Mouse (Mus musculus) ovary, postnatal 36 days (tissue): Measurements from ENCODE around the gene Fnbp4.
A peak's percentile ranks its signal among the peaks of the same experiment; 100 is the strongest.

ENCODE experiments used
- DNase-seq: peaks from one replicate; pipeline ENCODE4 v3.0.0; 2022; ENCODE audit warnings: low spot score, mixed read lengths

Gene Fnbp4

DNA sequence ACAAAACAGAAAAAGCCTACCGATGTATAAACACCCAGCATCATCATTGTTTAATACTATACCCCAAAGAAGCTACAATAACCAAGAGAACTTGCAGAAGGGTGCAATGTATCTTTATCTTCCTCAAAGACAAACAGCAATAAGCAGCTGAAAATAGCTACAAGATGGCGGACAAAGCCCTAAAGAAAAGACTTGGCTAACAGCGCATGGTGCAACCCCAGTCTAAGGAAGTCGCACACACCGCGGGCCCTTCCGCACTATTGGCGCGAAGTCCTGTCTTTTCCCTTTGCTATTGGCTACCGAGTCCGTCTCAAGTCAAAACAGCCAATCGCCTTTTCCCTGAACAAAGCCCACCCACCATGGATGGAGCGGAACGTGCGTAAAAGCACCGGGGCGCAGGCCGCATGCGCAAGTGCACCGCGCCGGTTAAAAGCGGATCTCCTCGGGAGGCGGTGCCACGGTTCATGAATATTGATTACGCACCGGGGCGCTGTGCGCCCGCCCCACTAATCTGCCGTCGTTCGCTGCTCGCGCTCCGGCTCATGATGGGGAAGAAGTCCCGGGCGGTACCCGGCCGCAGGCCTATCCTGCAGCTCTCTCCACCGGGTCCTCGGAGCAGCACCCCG is at the start of gene Fnbp4:
Gene Fnbp4 (plus strand): TSS at position 318 of the 626 bp plus-strand sequence.
- DNase-seq, result peak; percentile 97

DNA sequence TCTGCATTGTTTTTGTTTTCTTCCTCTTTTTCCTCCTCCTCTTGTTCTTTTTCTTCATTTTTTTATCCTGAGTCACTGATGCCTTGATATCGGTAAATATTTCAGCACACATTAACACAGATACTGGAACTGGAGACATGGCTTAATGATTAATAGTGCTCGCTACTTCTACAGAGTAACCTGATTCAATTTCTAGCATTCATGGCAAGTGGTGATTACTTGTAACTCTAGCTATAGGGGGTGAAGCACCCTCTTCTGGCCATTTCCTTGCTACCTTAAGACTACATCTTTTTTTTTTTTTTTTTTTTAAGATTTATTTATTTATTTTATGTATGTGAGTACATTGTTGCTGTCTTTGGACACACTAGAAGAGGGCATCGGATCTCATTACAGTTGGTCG is 44.2 kb upstream of the Fnbp4 start:
- no peak for DNase-seq

DNA sequence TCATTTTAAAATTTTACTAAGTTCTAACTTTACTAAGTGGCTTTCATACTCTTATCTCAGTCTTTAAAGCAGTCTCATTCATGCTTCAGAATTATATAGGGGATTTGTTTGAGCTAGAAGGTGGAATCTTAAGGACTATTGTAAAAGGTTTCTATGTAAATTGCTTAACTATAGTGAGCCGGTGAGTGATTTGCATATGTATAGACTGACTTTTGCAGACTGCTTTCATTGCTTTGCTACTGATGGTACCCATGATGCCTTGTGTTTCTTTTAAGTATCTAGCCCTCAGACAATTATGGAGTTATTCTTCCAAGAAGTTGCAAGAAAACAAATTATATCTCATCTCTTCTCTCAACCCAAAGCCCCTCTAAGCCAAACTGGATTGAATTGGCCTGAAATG is 36.6 kb upstream of the Fnbp4 start:
- DNase-seq, result no peak

DNA sequence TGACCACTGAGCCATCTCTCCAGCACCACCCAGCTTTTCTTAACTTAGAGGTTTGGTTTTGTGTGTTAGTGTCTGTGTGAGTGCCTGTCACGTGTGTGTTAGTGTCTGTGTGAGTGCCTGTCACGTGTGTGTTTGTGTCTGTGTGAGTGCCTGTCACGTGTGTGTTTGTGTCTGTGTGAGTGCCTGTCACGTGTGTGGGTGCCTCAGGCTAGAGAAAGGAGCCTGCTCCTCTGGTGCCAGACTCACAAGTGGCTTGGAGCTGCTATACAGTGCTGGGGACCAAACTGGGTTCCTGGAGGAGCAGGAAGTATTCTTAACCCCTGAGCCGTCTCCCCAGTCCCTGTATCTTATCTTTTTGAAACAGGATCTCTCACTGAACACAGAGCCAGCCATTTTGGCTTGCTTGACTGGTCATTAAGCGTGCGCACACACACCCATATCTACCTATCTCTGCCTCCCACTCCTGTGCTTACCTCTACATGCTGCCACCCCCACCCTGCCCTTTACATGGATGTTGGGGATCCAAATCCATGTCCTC is 29.5 kb upstream of the Fnbp4 start:
- DNase-seq, result no peak

DNA sequence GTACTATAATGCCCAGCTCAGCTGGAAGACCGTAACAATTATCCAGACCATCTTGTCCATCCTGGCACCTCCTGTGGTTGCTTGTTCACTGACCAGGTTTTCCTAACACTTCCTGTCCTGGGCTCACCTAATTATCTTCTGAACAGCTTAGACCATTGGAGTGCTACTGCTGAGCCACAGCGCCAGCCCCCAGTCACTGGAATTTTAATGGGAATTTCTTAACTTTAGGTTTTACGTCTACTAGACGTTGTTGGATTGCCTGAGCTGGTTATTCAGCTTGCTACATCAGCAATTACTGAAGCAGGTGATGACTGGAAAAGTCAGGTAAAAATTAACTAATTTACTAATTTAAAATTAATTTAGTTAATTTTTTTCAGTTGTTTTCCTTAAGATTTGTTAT is 27.8 kb upstream of the Fnbp4 start:
- DNase-seq, result no peak

DNA sequence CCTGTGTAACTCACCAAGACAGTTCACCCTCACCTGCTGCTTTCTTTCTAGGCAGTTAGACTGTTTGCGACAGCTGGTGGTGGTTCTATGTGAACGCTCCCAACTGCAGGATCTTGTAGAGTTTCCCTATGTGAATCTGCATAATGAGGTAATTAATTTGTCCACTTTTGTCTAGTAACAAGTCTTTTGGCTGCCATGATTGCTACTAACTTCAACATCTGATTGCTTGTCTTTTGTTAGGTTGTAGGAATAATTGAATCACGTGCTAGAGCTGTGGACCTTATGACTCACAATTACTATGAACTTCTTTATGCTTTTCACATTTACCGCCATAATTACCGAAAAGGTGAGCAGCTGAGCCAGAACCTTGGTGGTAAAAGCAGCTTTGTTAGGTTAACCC is 27.2 kb upstream of the Fnbp4 start:
- no peak for DNase-seq

DNA sequence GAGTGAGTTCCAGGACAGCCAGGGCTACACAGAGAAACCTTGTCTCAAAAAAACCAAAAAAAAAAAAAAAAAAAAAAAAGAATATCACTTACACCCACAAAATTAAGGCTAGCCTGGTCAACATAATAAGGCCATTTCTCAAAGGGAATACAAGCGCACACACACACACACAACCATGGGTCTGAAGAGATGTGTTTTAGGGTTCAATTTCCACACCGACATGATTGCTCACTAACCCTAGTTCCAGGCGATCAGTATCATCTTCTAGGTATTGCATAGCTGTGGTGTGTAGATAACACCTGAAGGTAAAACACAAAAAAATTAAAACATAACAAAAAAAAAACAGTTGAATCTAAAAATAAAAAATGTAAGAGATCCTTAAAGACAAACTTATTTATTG is 18.4 kb upstream of the Fnbp4 start:
- DNase-seq, result no peak

DNA sequence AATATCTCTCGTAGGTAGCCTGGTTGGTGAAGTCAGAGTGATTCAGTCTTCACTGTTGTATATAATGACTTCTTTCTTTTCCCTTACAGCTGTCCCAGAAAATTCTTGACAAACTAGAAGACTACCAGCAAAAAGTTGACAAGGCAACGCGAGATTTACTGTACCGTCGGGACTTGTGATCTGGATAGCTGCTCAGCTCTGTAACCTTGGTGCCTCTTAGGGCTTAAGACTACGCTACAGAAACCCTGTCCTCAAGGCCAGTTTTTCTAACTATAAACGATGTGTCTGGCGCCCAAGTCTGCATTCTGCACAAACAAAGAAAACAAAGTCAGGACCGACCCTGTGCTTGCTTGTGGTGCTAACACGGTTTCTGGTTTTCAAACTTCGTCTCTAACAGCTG is 9.8 kb upstream of the Fnbp4 start:
- DNase-seq, result peak; percentile 16

DNA sequence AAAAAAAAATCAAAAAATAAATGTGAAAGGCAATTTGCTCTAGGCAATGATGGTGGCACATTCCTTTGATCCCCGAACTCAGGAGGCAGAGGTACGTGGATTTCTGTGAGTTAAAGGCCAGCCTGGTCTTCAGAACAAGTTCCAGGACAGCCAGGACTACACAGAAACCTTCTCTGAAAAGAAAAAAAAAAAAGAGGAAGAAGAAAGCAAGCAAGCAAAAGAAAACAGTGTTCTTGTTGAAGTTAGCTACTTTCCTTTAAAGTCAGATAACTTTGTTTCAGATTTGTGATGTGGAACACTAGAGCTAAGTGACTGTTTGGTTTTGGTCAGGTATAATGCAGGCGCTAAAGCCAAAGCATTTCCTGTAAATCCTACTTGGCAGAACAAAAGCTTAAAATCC is 6.4 kb upstream of the Fnbp4 start:
- no peak for DNase-seq

DNA sequence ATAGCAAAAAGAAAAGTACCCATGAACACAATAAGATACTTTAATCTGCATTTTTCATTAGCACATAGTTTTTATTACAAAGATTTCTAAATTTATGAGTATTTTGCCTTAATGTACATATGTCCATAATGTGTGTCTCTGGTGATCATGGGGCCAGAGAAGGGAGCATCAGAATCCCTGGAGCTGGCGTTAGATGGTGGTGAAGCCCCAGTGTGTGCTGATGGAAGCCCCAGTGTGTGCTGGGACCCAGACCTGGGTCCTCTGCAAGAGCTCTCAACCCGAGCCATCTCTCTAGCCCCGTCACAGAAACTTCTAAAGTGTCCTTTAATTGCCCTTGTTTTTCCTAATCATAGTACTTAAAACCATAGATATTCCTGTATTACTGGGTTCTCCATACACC is 5.8 kb upstream of the Fnbp4 start:
- no peak for DNase-seq

DNA sequence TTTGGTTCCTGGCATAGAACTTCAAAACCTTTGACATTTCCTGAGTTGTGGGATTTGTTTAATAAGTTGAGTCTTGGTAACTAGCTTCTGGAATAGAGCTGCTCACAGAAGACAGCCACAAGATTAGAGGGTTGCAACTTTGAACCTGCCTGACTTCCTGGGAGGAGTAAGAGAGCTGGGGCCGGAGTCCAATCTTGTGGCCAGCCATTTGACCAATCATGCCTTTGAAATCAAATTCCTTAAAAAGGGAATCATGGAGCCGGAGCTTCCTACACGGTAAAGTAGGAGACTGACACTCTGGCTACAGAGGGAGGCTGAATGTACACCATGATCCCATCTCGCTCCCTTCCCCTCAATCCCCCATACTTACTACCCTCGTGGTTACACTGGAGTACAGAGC is 5.2 kb upstream of the Fnbp4 start:
- no peak for DNase-seq

DNA sequence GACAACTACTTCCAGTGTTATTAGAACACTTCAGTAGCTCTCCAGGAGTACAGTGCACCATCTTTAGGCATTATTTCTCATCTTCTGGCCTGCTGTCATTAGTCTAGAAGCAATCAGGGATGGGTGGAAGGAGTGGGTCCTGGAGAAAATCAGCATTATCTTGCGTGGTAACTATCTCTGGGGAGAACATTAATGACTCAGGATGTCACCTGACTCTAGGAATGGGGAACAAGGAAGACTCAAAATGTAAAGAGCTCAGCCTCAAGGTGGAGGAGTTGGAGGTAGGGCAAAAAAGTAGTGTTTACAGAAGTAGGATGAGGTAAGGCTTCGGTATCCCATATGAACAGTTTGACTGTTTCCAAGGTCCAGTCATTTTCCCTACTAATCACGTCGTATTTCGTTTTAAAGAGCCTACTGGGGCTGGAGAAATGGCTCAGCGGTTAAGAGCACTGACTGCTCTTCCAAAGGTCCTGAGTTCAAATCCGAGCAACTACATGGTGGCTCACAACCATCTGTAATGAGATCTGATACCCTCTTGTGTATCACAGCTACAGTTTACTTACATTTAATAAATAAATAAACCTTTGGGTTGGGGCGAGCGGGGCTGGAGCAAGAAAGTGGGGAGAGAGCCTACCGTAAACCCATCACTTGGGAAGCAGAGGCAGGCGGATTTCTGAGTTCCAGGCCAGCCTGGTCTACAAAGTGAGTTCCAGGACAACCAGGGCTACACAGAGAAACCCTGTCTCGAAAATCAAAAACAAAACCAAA is 701 bp upstream of the Fnbp4 start:
- DNase-seq, result no peak

DNA sequence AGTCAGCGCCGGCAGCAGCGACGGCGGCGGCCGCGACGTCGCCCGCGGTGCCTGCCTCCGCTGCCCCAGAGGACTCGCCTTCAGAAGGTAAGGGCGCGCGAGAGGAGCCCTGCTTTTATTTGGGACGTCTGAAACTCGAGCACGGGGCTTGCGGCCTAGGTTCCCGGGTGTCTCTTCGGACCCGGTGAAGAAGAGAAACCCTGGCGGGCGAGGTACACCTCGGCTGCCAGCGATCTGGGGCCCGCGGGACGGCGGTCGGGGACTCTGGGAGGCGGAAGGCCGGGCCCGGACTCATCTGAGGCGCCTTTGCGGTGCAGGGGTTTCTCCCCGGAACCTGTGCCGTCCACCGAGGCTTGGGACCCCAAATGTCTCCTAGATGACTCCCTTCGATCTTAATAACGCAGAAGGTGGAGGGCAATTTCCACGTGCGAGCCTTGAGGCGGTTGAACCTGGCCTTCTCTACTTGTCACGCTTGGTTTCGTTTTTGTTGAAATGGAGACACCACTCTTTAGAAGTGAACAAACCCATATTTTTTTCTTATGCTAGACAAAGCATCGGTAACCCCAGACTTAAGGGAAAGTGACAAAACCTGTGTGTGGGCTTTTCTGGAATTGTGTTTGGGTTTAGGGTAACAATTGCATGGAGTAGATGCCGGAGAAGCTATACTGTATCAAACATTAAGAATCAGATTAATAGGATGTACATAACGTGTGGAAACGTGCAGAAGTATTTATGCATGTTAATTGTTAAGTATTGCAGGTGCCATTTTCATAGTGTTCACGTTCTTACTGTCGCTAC is 769 bp downstream of the Fnbp4 start:
- no peak for DNase-seq

DNA sequence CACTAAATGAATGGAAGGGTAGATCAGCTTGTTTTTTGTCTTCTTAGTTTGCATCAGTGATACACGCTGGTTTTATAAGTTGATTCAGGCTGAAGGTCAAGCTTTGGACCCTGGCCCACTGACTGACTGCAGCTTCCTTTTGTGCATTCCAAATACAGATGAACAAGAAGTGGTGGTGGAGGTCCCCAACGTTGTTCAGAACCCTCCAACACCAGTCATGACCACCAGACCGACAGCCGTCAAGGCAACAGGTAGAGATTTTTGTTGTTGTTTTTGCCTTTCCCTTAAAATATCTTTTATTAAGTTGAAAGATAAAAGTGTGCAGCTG is 1.3 kb downstream of the Fnbp4 start:
- DNase-seq, result no peak

DNA sequence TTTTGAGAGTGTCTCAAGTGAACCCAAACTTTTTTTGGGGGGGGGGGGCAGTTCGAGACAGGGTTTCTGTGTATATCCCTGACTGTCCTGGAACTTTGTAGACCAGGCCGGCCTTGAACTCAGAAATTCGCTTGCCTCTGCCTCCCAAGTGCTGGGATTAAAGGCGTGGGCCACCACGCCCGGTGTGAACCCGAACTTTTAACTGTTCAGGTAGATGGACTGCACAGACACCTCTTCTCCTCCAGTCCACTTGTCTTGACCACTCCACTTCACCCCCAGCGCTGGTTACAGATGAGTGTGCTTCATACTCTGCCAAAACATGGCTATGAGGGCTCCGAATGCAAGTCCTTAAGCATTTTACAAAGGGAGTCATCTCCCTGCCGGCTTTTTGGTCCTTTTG is 2.0 kb downstream of the Fnbp4 start:
- DNase-seq, result no peak

DNA sequence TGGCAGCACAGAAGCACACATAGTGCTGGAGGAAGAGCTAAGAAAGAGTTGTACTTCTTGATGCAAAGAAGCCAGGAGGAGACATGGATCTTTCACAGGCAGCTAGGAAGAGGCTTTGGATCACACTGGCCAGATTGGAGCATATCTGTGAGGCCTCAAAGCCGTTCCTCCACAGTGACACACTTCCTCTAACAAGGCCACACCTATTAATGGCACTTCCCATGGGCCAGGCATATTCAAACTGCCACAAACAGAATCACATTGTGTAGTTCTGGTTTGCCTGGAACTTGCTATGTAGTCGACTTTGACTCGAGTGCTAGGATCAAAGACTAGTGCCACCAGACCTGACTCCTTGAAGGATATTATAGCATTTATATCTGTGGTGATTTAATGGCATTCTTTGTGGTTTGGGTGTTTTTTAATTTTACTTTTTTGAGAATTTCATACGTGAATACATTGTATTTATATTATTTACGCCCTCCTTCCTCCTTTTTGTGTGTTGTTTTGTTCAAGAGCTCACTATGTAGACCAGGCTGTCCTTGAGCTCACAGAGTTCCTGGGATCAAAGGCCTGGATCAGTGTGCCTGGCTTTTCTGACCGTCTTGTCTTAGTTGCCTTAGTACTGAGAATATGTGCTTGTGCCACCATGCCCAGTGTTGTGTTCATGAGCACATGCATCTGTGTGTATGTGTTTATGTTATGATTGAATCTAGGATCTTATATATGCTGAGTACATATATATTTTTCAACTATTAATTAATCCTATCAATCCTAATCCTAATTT is 4.7 kb downstream of the Fnbp4 start:
- no peak for DNase-seq

DNA sequence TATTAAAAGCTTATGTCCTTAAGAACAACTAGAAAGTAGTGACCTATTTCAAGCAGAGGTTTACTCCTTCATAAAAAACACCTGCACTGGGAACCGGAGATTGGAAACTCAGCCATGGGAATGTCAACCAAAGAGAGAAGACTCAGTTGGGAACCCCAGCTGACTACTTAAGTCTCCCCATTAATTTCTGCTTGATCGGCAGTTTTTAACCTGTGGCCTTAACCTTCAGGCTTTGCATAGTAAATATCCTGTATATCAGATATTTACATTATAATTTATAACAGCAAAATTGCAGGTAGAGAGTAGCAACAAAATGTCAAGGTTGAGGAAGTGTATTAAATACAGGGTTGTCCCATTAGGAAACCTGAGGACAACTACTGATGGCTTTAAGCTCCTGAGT is 8.4 kb downstream of the Fnbp4 start:
- DNase-seq, result no peak

DNA sequence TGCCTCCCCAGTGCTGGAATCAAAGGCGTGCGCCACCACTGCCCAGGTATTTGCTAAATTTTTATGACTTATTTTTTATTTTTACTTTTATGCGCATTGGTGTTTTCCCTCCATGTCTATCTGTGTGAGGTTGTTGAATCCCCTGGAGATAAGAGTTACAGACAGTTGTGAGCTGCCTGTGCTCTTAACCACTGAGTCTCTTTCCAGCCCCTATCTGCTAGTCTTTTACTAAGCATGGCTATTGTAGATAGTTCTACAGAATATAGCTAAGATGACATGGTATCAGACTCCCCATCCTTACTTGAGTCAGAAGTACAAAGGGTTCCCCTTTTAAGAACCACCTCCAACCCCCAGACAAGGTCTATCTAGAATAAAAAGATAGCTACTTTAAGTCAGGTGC is 9.0 kb downstream of the Fnbp4 start:
- no peak for DNase-seq

DNA sequence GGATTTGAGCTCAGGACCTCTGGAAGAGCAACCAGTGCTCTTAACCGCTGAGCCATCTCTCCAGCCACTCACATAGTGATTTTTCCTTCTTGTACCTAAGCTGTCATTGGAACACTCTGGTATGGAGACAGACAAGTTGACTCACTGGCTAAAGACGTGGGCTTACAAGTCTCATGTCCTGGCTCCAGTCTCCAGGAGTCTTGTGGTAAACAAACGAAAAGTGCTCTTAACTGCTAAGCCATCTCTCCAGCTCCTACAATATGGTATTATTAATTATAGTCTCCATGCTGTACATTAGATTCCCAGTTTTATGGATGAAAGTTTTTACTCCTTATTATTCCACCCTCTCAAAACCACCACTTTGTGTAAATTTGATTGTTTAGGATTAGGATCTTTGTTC is 20.0 kb downstream of the Fnbp4 start:
- DNase-seq, result no peak

DNA sequence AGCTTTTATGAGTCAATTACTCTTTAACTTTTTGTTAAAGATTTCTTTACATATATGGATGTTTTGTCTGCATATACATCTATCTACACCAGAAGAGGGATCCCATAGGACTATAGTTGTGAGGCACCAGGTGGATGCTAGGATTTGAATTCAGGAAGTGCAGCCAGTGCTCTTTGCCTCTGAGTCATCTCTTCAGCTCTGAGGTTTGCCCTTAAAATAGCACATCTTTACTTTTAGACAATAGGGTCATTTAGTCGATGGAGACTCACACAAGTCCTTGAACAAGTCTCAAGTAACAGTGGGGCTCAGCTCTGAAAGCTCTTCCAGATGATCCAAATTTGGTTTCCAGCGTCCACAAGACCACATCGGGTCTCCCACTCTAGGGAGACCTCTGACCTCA is 36.2 kb downstream of the Fnbp4 start:
- no peak for DNase-seq

DNA sequence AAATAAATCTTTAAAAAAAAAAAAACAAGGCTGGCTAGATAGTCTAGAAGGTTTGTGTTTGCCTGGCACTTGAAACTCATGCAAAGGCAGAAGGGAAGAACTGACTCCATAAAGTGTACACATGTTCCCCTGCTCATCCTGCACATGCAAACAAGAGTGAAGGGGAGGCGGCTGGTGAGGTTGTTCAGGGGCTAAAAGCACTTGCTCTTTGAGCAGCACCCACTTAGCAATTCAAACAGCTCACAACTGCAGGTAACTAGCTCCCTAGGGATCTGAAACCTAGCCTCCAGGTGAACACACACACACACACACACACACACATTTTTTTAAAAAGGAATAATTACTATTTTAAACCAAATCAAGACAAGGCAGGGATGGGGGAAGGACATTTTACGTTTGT is 36.8 kb downstream of the Fnbp4 start:
- DNase-seq, result no peak

DNA sequence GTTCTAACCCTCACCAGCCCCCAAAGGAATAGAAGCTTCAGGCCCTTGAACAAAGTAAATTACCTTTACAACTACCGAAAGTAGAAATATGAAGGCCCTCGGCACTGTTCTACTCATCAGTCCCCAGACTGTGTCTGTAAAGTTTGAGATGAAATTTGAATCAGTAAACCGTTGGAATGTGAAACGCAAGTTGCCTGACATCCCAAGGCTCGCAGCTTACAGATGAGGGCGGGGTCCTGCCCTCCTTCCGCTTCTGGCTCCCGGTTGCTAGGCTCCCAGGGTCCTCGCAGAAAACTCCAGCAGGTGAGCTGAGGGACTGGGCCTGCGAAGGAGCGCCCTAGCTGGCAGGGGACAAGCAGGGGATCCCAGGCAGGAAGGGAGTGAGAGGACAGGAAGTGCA is 37.3 kb downstream of the Fnbp4 start, which contains the start of gene Agbl2:
Gene Agbl2 (plus strand): TSS at position 270 of the 400 bp plus-strand sequence.
- peak; percentile 29 for DNase-seq
